Mouse (Mus musculus) left cerebral cortex, postnatal 4 days (tissue): ENCODE data around the gene Plekhs1. TPM values are rescaled to one million over a fixed set of nuclear protein-coding genes. Genes with fewer than 3 reads are reported as not detected.

ENCODE experiments used
- DNase-seq: peaks from one replicate; pipeline ENCODE4 v3.0.0-alpha.2; 2022
- intact Hi-C: fragments of 180-260 bp; cut with DNase I; formaldehyde crosslinking; loops from one replicate; pipeline ENCODE4 v1.15.1; 2025
- total RNA-seq, 2 experiments: library from RNA; stranded (reverse); gene quantifications; 2 replicates each; pipeline ENCODE4 v1.2.3; 2021

Plekhs1 gene
- total RNA-seq: under 1 TPM; 0.48 to 0.50 TPM

GRCm38 (mm10) chr19:56461522-56462101 is at the start of gene Plekhs1:
TSS of gene Plekhs1 (plus strand) at chr19:56461640.
- no peak for DNase-seq
- intact Hi-C loops: no loop called here

GRCm38 (mm10) chr19:56418404-56418803 is 43.0 kb upstream of the Plekhs1 start:
- intact Hi-C loops: no loop called here
- no peak for DNase-seq

GRCm38 (mm10) chr19:56419452-56419851 is 42.0 kb upstream of the Plekhs1 start:
- DNase-seq: no peak
- intact Hi-C loops: no loop called here

- no peak for DNase-seq
- intact Hi-C loops: loop anchor here (5.0 kb wide), 1 partner anchor 357 kb away; no protein-coding TSS in a partner anchor
Observed at GRCm38 (mm10) chr19:56420345-56420744, 41.1 kb upstream of the Plekhs1 start.

- peak; percentile 91 for DNase-seq
- intact Hi-C loops: loop anchor here (5.0 kb wide), 1 partner anchor 355 kb away; no protein-coding TSS in a partner anchor
Observed at GRCm38 (mm10) chr19:56422476-56423338, 38.7 kb upstream of the Plekhs1 start.

GRCm38 (mm10) chr19:56423370-56423769 is 38.1 kb upstream of the Plekhs1 start:
- no peak for DNase-seq
- intact Hi-C loops: loop anchor here (5.0 kb wide), 1 partner anchor 354 kb away; no protein-coding TSS in a partner anchor

GRCm38 (mm10) chr19:56424606-56425395 is 36.6 kb upstream of the Plekhs1 start:
- intact Hi-C loops: loop anchor here (5.0 kb wide), 1 partner anchor 352 kb away; no protein-coding TSS in a partner anchor
- no peak for DNase-seq

- DNase-seq: no peak
- intact Hi-C loops: no loop called here
Observed at GRCm38 (mm10) chr19:56425492-56425891, 35.9 kb upstream of the Plekhs1 start.

GRCm38 (mm10) chr19:56430369-56430768 is 31.1 kb upstream of the Plekhs1 start:
- DNase-seq: no peak
- intact Hi-C loops: no loop called here

- DNase-seq: no peak
- intact Hi-C loops: no loop called here
Observed at GRCm38 (mm10) chr19:56432706-56433105, 28.7 kb upstream of the Plekhs1 start.

- DNase-seq: no peak
- intact Hi-C loops: no loop called here
Observed at GRCm38 (mm10) chr19:56433581-56433980, 27.9 kb upstream of the Plekhs1 start.

- intact Hi-C loops: no loop called here
- peak; percentile 28 for DNase-seq
Observed at GRCm38 (mm10) chr19:56436380-56436779, 25.1 kb upstream of the Plekhs1 start.

GRCm38 (mm10) chr19:56438357-56439071 is 22.9 kb upstream of the Plekhs1 start:
- no peak for DNase-seq
- intact Hi-C loops: no loop called here

- no peak for DNase-seq
- intact Hi-C loops: no loop called here
Observed at GRCm38 (mm10) chr19:56439072-56439434, 22.4 kb upstream of the Plekhs1 start.

- intact Hi-C loops: no loop called here
Observed at GRCm38 (mm10) chr19:56443445-56443844, 18.0 kb upstream of the Plekhs1 start.

GRCm38 (mm10) chr19:56448784-56449183 is 12.7 kb upstream of the Plekhs1 start:
- no peak for DNase-seq
- intact Hi-C loops: no loop called here

More at GRCm38 (mm10) chr19:56443445-56443844, 18.0 kb upstream of the Plekhs1 start:
- no peak for DNase-seq

GRCm38 (mm10) chr19:56449537-56449936 is 11.9 kb upstream of the Plekhs1 start:
- intact Hi-C loops: no loop called here
- no peak for DNase-seq

GRCm38 (mm10) chr19:56450892-56451291 is 10.5 kb upstream of the Plekhs1 start:
- intact Hi-C loops: no loop called here

GRCm38 (mm10) chr19:56451867-56452266 is 9.6 kb upstream of the Plekhs1 start:
- DNase-seq: no peak
- intact Hi-C loops: no loop called here

More at GRCm38 (mm10) chr19:56450892-56451291, 10.5 kb upstream of the Plekhs1 start:
- DNase-seq: no peak

- DNase-seq: no peak
- intact Hi-C loops: no loop called here
Observed at GRCm38 (mm10) chr19:56452421-56452820, 9.0 kb upstream of the Plekhs1 start.
